Comparison of ENCODE assay signal across 15 mouse cellular contexts in genomic region chr10:75430633-75431032, GRCm38 (mm10). TPM values are rescaled to one million over a fixed set of nuclear protein-coding genes. Genes with fewer than 3 reads are reported as not detected.
DNase-seq lines count a peak whose midpoint lies in the region; TF ChIP-seq lines count a peak whose summit lies in the region.
"Had no signal": no experiment of that assay in that cellular context is flagged by ENCODE, and none has a peak within 500 bp of the region (broad histone marks: within the 10 kb centered on the region; RNA-seq: fewer than 3 reads in every experiment).

No protein-coding gene starts in this region.

- H3K4me1 ChIP-seq in spleen, adult 2 months (ENCODE audit: control insufficient read depth, insufficient read depth, insufficient read length): peaks cover 24% of the 10 kb centered on the region
- H3K4me1 ChIP-seq in bone marrow, adult 2 months (ENCODE audit: control insufficient read depth, insufficient read depth, low read length): peaks cover 1% of the 10 kb centered on the region
- H3K4me1 ChIP-seq: forebrain, embryonic 10.5 days; forebrain, embryonic 13.5 days; hindbrain, embryonic 12.5 days; hindbrain, embryonic 15.5 days had no signal

- no peak overlapping the region for H3K4me3 ChIP-seq in spleen, adult 2 months (ENCODE audit: extremely low read depth, insufficient read depth, insufficient read length)
- no peak overlapping the region for H3K4me3 ChIP-seq in bone marrow, adult 2 months (replicated peaks; ENCODE audit: control insufficient read depth, low read depth, low read length)
- H3K4me3 ChIP-seq: forebrain, embryonic 10.5 days; forebrain, embryonic 13.5 days; hindbrain, embryonic 12.5 days; hindbrain, embryonic 15.5 days had no signal

- WGBS in spleen, adult 2 months: 78% methylated on average over 6 of the region's 6 CpGs
- 81% methylated on average over 6 of the region's 6 CpGs for WGBS in bone marrow, adult 2 months

- TF ChIP-seq CTCF in spleen, adult 2 months (IDR thresholded peaks at IDR 0.05; ENCODE audit: extremely low read depth, insufficient read depth, insufficient read length, insufficient replicate concordance): no peak
- no peak for TF ChIP-seq CTCF in bone marrow, adult 2 months (IDR thresholded peaks at IDR 0.05; ENCODE audit: control insufficient read depth, insufficient read depth, low read length)

- H3K27me3 ChIP-seq in spleen, adult 2 months (ENCODE audit: control insufficient read depth, insufficient read depth, low read length): no peaks in the 10 kb centered on the region
- H3K27me3 ChIP-seq: forebrain, embryonic 13.5 days; hindbrain, embryonic 12.5 days; hindbrain, embryonic 15.5 days had no signal

- H3K27ac ChIP-seq in spleen, adult 2 months (ENCODE audit: insufficient read depth, low read length): peak overlapping the region; percentile 89
- 0 out of 2 replicates have a peak overlapping the region, but pooled peaks have one; percentile 19 for H3K27ac ChIP-seq in bone marrow, adult 2 months (ENCODE audit: control insufficient read depth, insufficient read depth, low read depth, low read length, poor library complexity)
- H3K27ac ChIP-seq: forebrain, embryonic 10.5 days; forebrain, embryonic 13.5 days; hindbrain, embryonic 12.5 days; hindbrain, embryonic 15.5 days had no signal

- TF ChIP-seq POLR2A in spleen, adult 2 months (IDR thresholded peaks at IDR 0.05; ENCODE audit: low read depth, low read length): no peak
- no peak for TF ChIP-seq POLR2A in bone marrow, adult 2 months (IDR thresholded peaks at IDR 0.05; ENCODE audit: borderline replicate concordance, control insufficient read depth, low read depth, low read length)

- no peaks in the 10 kb centered on the region for H3K36me3 ChIP-seq in spleen, adult 2 months (ENCODE audit: control insufficient read depth, insufficient read depth, low read length)
- H3K36me3 ChIP-seq: forebrain, embryonic 10.5 days; hindbrain, embryonic 12.5 days; hindbrain, embryonic 15.5 days had no signal

- peak in 1 of 2 experiments; percentile 39 for DNase-seq in spleen, adult 2 months (ENCODE audit: low read depth in 1 of 2, low spot score in 2 of 2)
- no peak for DNase-seq in spleen, postnatal 14 days (ENCODE audit: low spot score in 2 of 2)
- peak; percentile 37 to 39 for DNase-seq in B cell, adult 2 months
- DNase-seq in right cerebral cortex, postnatal 10 days (ENCODE audit: low spot score in 2 of 2): no peak
- DNase-seq in lung, postnatal 4 days: no peak
- DNase-seq: adrenal gland, adult 2 months; adrenal gland, postnatal 14 days; cerebellum, adult 18-20 months; gastrocnemius, postnatal 10 days; gastrocnemius, postnatal 36 days had no signal

RNA-seq across cellular contexts. Expression of gene Upb1, which starts 29.7 kb away (rescaled TPM):
- 0.74 and 1.3 TPM in 2 replicates for polyA plus RNA-seq in spleen, adult 2 months (2012; rRNA removed)
- 1.5 and 3.2 TPM in 2 replicates for polyA plus RNA-seq in bone marrow, adult 2 months (2011; ENCODE audit: insufficient read depth, insufficient read length, low replicate concordance, missing spikeins)
- polyA plus RNA-seq: forebrain, embryonic 13.5 days; hindbrain, embryonic 12.5 days had no signal

Comparison
In these comparisons a context has a peak if more than half of its experiments do, and no peak if none do; other contexts are left out.
1. DNase-seq: peak in B cell, adult 2 months (2 of 2); none in spleen, postnatal 14 days (0 of 2), right cerebral cortex, postnatal 10 days (0 of 2) and lung, postnatal 4 days (0 of 2).